Mouse (Mus musculus): ENCODE measurements at regions not wholly inside any gene's neighbourhood (a gene's known extent, or its start where the extent isn't known, plus 50 kb on each side); places are given as distances from the start of the nearest gene placed in this dataset.

- no peaks in the 10 kb centered on the region for H3K27me3 ChIP-seq (replicated peaks; ENCODE audit: control insufficient read depth, insufficient read depth, low read length)
- H3K27ac ChIP-seq (ENCODE audit: low read length): no peak overlapping the region
- no peak overlapping the region for H3K4me2 ChIP-seq (ENCODE audit: low read length)
- H3K9me3 ChIP-seq (ENCODE audit: control insufficient read depth, low read length): no peaks in the 10 kb centered on the region
- ATAC-seq: no peak
- peaks cover 23% of the 10 kb centered on the region for H3K4me1 ChIP-seq (replicated peaks; ENCODE audit: control insufficient read depth, insufficient read depth, low read length)
- no peak overlapping the region for H3K4me3 ChIP-seq (replicated peaks; ENCODE audit: low read length)
- H3K36me3 ChIP-seq (ENCODE audit: control insufficient read depth, insufficient read depth): no peaks in the 10 kb centered on the region
- H3K9ac ChIP-seq (replicated peaks; ENCODE audit: low read depth, low read length): no peak overlapping the region
- 49% methylated on average over 1 of the region's 1 CpGs for WGBS
These were observed 723.5 kb downstream of the Cypt12 start for GRCm38 (mm10) chr3:18671681-18672080.

GRCm38 (mm10) chr3:18683346-18684101, 735.3 kb downstream of the Cypt12 start:
- 68% methylated on average over 6 of the region's 6 CpGs for WGBS
- no peak overlapping the region for H3K9ac ChIP-seq (replicated peaks; ENCODE audit: low read depth, low read length)
- no peak overlapping the region for H3K4me2 ChIP-seq (ENCODE audit: low read length)
- H3K4me1 ChIP-seq (replicated peaks; ENCODE audit: control insufficient read depth, insufficient read depth, low read length): no peaks in the 10 kb centered on the region
- no peak overlapping the region for H3K27ac ChIP-seq (ENCODE audit: low read length)
- ATAC-seq: peak; percentile 61; the same call in 1 of the 2 replicates
- H3K36me3 ChIP-seq (ENCODE audit: control insufficient read depth, insufficient read depth): no peaks in the 10 kb centered on the region
- no peaks in the 10 kb centered on the region for H3K9me3 ChIP-seq (ENCODE audit: control insufficient read depth, low read length)
- no peaks in the 10 kb centered on the region for H3K27me3 ChIP-seq (replicated peaks; ENCODE audit: control insufficient read depth, insufficient read depth, low read length)
- no peak overlapping the region for H3K4me3 ChIP-seq (replicated peaks; ENCODE audit: low read length)

GRCm38 (mm10) chr3:18695113-18695792, 747.0 kb downstream of the Cypt12 start:
- WGBS: 64% methylated on average over 4 of the region's 4 CpGs
- no peaks in the 10 kb centered on the region for H3K36me3 ChIP-seq (ENCODE audit: control insufficient read depth, insufficient read depth)
- peaks cover 5% of the 10 kb centered on the region for H3K4me1 ChIP-seq (replicated peaks; ENCODE audit: control insufficient read depth, insufficient read depth, low read length)
- H3K27me3 ChIP-seq (replicated peaks; ENCODE audit: control insufficient read depth, insufficient read depth, low read length): no peaks in the 10 kb centered on the region
- peak; percentile 99 for ATAC-seq
- peak overlapping the region; percentile 39 for H3K27ac ChIP-seq (ENCODE audit: low read length)
- no peak overlapping the region for H3K4me3 ChIP-seq (replicated peaks; ENCODE audit: low read length)
- no peak overlapping the region for H3K9ac ChIP-seq (replicated peaks; ENCODE audit: low read depth, low read length)
- no peaks in the 10 kb centered on the region for H3K9me3 ChIP-seq (ENCODE audit: control insufficient read depth, low read length)
- no peak overlapping the region for H3K4me2 ChIP-seq (ENCODE audit: low read length)

- H3K9ac ChIP-seq (replicated peaks; ENCODE audit: low read depth, low read length): no peak overlapping the region
- no peak overlapping the region for H3K4me3 ChIP-seq (replicated peaks; ENCODE audit: low read length)
- H3K27me3 ChIP-seq (replicated peaks; ENCODE audit: control insufficient read depth, insufficient read depth, low read length): no peaks in the 10 kb centered on the region
- no peaks in the 10 kb centered on the region for H3K9me3 ChIP-seq (ENCODE audit: control insufficient read depth, low read length)
- no peaks in the 10 kb centered on the region for H3K36me3 ChIP-seq (ENCODE audit: control insufficient read depth, insufficient read depth)
- H3K4me2 ChIP-seq (ENCODE audit: low read length): no peak overlapping the region
- WGBS: 93% methylated on average over 2 of the region's 2 CpGs
- H3K27ac ChIP-seq (ENCODE audit: low read length): no peak overlapping the region
- ATAC-seq: no peak
- peaks cover 5% of the 10 kb centered on the region for H3K4me1 ChIP-seq (replicated peaks; ENCODE audit: control insufficient read depth, insufficient read depth, low read length)
These were observed 748.9 kb downstream of the Cypt12 start for GRCm38 (mm10) chr3:18696981-18697660.

- H3K9me3 ChIP-seq (ENCODE audit: control insufficient read depth, low read length): no peaks in the 10 kb centered on the region
- H3K4me2 ChIP-seq (ENCODE audit: low read length): no peak overlapping the region
- H3K27me3 ChIP-seq (replicated peaks; ENCODE audit: control insufficient read depth, insufficient read depth, low read length): no peaks in the 10 kb centered on the region
- no peak for ATAC-seq
- no peak overlapping the region for H3K9ac ChIP-seq (replicated peaks; ENCODE audit: low read depth, low read length)
- H3K27ac ChIP-seq (ENCODE audit: low read length): no peak overlapping the region
- H3K36me3 ChIP-seq (ENCODE audit: control insufficient read depth, insufficient read depth): no peaks in the 10 kb centered on the region
- no peak overlapping the region for H3K4me3 ChIP-seq (replicated peaks; ENCODE audit: low read length)
- peaks cover 5% of the 10 kb centered on the region for H3K4me1 ChIP-seq (replicated peaks; ENCODE audit: control insufficient read depth, insufficient read depth, low read length)
These were observed 749.9 kb downstream of the Cypt12 start for GRCm38 (mm10) chr3:18698106-18698505.

- 32% methylated on average over 6 of the region's 6 CpGs for WGBS
- Histone ChIP-seq H3K4me2 (ENCODE audit: low read length) (no peak overlapping the region), H3K27ac (ENCODE audit: low read length) (peak overlapping the region; percentile 63), H3K36me3 (ENCODE audit: control insufficient read depth, insufficient read depth) (no peaks in the 10 kb centered on the region), H3K27me3 (replicated peaks; ENCODE audit: control insufficient read depth, insufficient read depth, low read length) (no peaks in the 10 kb centered on the region), H3K9me3 (ENCODE audit: control insufficient read depth, low read length) (no peaks in the 10 kb centered on the region), H3K4me3 (replicated peaks; ENCODE audit: low read length) (no peak overlapping the region), H3K4me1 (replicated peaks; ENCODE audit: control insufficient read depth, insufficient read depth, low read length) (peaks cover 18% of the 10 kb centered on the region), H3K9ac (replicated peaks; ENCODE audit: low read depth, low read length) (no peak overlapping the region)
- ATAC-seq: peak; percentile 58; the same call in 1 of the 2 replicates
These were observed 757.0 kb downstream of the Cypt12 start for GRCm38 (mm10) chr3:18705165-18705564.

- Histone ChIP-seq H3K36me3 (ENCODE audit: control insufficient read depth, insufficient read depth) (no peaks in the 10 kb centered on the region), H3K27ac (ENCODE audit: low read length) (peak overlapping the region; percentile 66), H3K27me3 (replicated peaks; ENCODE audit: control insufficient read depth, insufficient read depth, low read length) (no peaks in the 10 kb centered on the region), H3K4me2 (ENCODE audit: low read length) (no peak overlapping the region), H3K4me1 (replicated peaks; ENCODE audit: control insufficient read depth, insufficient read depth, low read length) (peaks cover 18% of the 10 kb centered on the region), H3K9ac (replicated peaks; ENCODE audit: low read depth, low read length) (no peak overlapping the region), H3K4me3 (replicated peaks; ENCODE audit: low read length) (no peak overlapping the region), H3K9me3 (ENCODE audit: control insufficient read depth, low read length) (no peaks in the 10 kb centered on the region)
- WGBS: 50% methylated on average over 9 of the region's 9 CpGs
- no peak for ATAC-seq
These were observed 757.5 kb downstream of the Cypt12 start for GRCm38 (mm10) chr3:18705756-18706155.

GRCm38 (mm10) chr3:18706356-18706755, 758.1 kb downstream of the Cypt12 start:
- H3K4me2 ChIP-seq (ENCODE audit: low read length): no peak overlapping the region
- ATAC-seq: peak; percentile 21; the same call in 1 of the 2 replicates
- peaks cover 18% of the 10 kb centered on the region for H3K4me1 ChIP-seq (replicated peaks; ENCODE audit: control insufficient read depth, insufficient read depth, low read length)
- H3K9ac ChIP-seq (replicated peaks; ENCODE audit: low read depth, low read length): no peak overlapping the region
- no peaks in the 10 kb centered on the region for H3K36me3 ChIP-seq (ENCODE audit: control insufficient read depth, insufficient read depth)
- no peak overlapping the region for H3K4me3 ChIP-seq (replicated peaks; ENCODE audit: low read length)
- H3K9me3 ChIP-seq (ENCODE audit: control insufficient read depth, low read length): no peaks in the 10 kb centered on the region
- H3K27me3 ChIP-seq (replicated peaks; ENCODE audit: control insufficient read depth, insufficient read depth, low read length): no peaks in the 10 kb centered on the region
- peak overlapping the region; percentile 66; the same call in 1 of the 2 replicates for H3K27ac ChIP-seq (ENCODE audit: low read length)

- Histone ChIP-seq H3K9ac (replicated peaks; ENCODE audit: low read depth, low read length) (no peak overlapping the region), H3K4me3 (replicated peaks; ENCODE audit: low read length) (no peak overlapping the region), H3K36me3 (ENCODE audit: control insufficient read depth, insufficient read depth) (no peaks in the 10 kb centered on the region), H3K27me3 (replicated peaks; ENCODE audit: control insufficient read depth, insufficient read depth, low read length) (no peaks in the 10 kb centered on the region), H3K4me1 (replicated peaks; ENCODE audit: control insufficient read depth, insufficient read depth, low read length) (peaks cover 18% of the 10 kb centered on the region), H3K27ac (ENCODE audit: low read length) (no peak overlapping the region), H3K9me3 (ENCODE audit: control insufficient read depth, low read length) (no peaks in the 10 kb centered on the region), H3K4me2 (ENCODE audit: low read length) (no peak overlapping the region)
- 78% methylated on average over 3 of the region's 3 CpGs for WGBS
- ATAC-seq: peak; percentile 47; the same call in 1 of the 2 replicates
These were observed 759.5 kb downstream of the Cypt12 start for GRCm38 (mm10) chr3:18707730-18708129.

Measured in forebrain, embryonic 16.5 days (tissue).